Mouse (Mus musculus): ENCODE measurements around the gene Cpox.

DNA sequence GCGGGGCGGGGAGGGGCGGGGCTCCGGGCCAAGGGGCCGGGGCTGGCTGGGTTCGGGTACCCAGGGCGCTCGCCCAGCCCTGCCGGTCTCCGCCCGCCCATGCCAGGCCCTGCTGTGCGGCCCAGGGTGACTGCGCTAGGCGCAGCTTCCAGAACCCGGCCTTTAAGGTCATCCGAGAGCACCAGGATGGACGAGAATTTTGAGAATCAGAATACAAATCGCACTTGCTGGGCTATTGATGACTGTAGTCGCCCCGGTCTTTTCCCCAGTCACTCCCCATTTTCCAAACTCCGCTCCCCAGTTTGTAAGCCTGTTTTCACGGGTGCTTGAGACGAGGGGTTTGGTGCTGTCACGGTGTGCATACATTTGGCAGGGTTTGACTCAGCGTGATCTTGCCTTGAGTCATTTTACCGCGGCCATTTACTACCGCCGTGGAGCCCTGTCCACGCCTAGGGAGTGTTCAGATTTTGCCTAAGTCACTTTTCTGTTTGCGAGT is 58.1 kb downstream of the Cpox start:
- TF ChIP-seq MAFK (IDR thresholded peaks at IDR 0.05; ENCODE audit: insufficient read depth, low read depth, low read length): no peak
- no peak for TF ChIP-seq ZNF384 (IDR thresholded peaks at IDR 0.05; ENCODE audit: low read depth, low read length)
- TF ChIP-seq CHD2 (IDR thresholded peaks at IDR 0.05; ENCODE audit: low read depth, low read length): no peak
- TF ChIP-seq ZC3H11A (IDR thresholded peaks at IDR 0.05; ENCODE audit: borderline replicate concordance, low read depth, low read length): no peak
